10 mouse cellular contexts compared by ENCODE assay signal in the genomic region with DNA sequence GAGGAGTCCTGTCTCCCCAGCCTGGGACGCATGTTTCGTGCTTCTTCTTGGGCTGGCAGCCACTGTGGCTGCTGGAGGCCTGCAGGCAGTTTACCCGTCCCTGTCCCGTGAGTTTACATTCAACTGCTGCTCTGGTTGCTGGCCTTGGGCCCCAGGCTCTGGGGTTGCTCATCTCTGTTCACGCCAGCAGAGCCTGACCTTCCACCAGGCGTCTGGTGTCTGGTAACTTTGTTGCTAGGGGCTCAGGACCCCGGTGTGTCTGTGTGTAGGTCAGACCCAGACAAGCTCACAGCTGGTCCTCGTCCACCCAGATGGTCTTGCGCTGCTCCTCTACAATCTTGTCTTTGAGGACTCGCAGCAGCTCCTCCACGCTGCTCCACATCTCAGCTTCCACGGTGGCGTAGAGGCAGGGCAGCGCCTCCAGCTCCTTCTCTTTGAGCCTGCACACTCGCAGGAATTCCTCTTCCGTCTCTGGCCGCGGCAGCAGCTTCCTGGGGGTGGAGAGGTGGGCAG. TPM values are rescaled to one million over a fixed set of nuclear protein-coding genes. Genes with fewer than 3 reads are reported as not detected.
DNase-seq lines count a peak whose midpoint lies in the region; ATAC-seq and TF ChIP-seq lines count a peak whose summit lies in the region.
"Had no signal": no experiment of that assay in that cellular context is flagged by ENCODE, and none has a peak within 500 bp of the region (broad histone marks: within the 10 kb centered on the region; RNA-seq: fewer than 3 reads in every experiment).

No protein-coding gene starts in this region.

- H3K4me2 ChIP-seq in forebrain, embryonic 11.5 days (ENCODE audit: low read depth, low read length, severe bottlenecking): peak overlapping the region; percentile 8; the same call in 1 of the 2 replicates
- H3K4me2 ChIP-seq in forebrain, embryonic 15.5 days (replicated peaks): no peak overlapping the region
- H3K4me2 ChIP-seq in midbrain, embryonic 13.5 days (replicated peaks): 0 out of 2 replicates have a peak overlapping the region, but pooled peaks have one; percentile 15

- no peaks in the 10 kb centered on the region for H3K9me3 ChIP-seq in forebrain, embryonic 11.5 days (ENCODE audit: control insufficient read depth, low read length)
- no peaks in the 10 kb centered on the region for H3K9me3 ChIP-seq in forebrain, embryonic 15.5 days
- H3K9me3 ChIP-seq in midbrain, embryonic 13.5 days: no peaks in the 10 kb centered on the region

- H3K36me3 ChIP-seq in forebrain, embryonic 11.5 days (ENCODE audit: control insufficient read depth, insufficient read depth, low read length): no peaks in the 10 kb centered on the region
- no peaks in the 10 kb centered on the region for H3K36me3 ChIP-seq in forebrain, embryonic 15.5 days
- no peaks in the 10 kb centered on the region for H3K36me3 ChIP-seq in testis, adult 2 months (ENCODE audit: control insufficient read depth, insufficient read depth, low read length)
- no peaks in the 10 kb centered on the region for H3K36me3 ChIP-seq in midbrain, embryonic 13.5 days

- WGBS in forebrain, embryonic 11.5 days: 21% methylated on average over 18 of the region's 18 CpGs
- 24% methylated on average over 18 of the region's 18 CpGs for WGBS in forebrain, embryonic 15.5 days
- 24% methylated on average over 18 of the region's 18 CpGs for WGBS in midbrain, embryonic 13.5 days

- no peak for ATAC-seq in forebrain, embryonic 11.5 days (replicated peaks; ENCODE audit: low FRiP score)
- no peak for ATAC-seq in forebrain, embryonic 15.5 days (replicated peaks)
- ATAC-seq in midbrain, embryonic 13.5 days: no peak

- no peak for TF ChIP-seq POLR2A in testis, adult 2 months (IDR thresholded peaks at IDR 0.05; ENCODE audit: control insufficient read depth, low read depth, low read length)

- no peak overlapping the region for H3K9ac ChIP-seq in forebrain, embryonic 11.5 days (ENCODE audit: low read length)
- no peak overlapping the region for H3K9ac ChIP-seq in forebrain, embryonic 15.5 days (replicated peaks)
- no peak overlapping the region for H3K9ac ChIP-seq in midbrain, embryonic 13.5 days (replicated peaks)

- TF ChIP-seq CTCF in testis, adult 2 months (IDR thresholded peaks at IDR 0.05; ENCODE audit: control insufficient read depth, insufficient read depth, insufficient replicate concordance, low read depth, low read length): no peak

- H3K27ac ChIP-seq in forebrain, embryonic 11.5 days (ENCODE audit: low read depth, low read length): no peak overlapping the region
- no peak overlapping the region for H3K27ac ChIP-seq in forebrain, embryonic 15.5 days (replicated peaks)
- peak overlapping the region; percentile 15; the same call in 1 of the 2 replicates for H3K27ac ChIP-seq in testis, adult 2 months (ENCODE audit: control insufficient read depth, insufficient read depth, low read depth, low read length)
- no peak overlapping the region for H3K27ac ChIP-seq in midbrain, embryonic 13.5 days

- H3K4me3 ChIP-seq in forebrain, embryonic 11.5 days (ENCODE audit: low read depth, low read length): no peak overlapping the region
- H3K4me3 ChIP-seq in forebrain, embryonic 15.5 days: no peak overlapping the region
- H3K4me3 ChIP-seq in testis, adult 2 months (ENCODE audit: control insufficient read depth, low read depth, low read length): no peak overlapping the region
- no peak overlapping the region for H3K4me3 ChIP-seq in midbrain, embryonic 13.5 days (replicated peaks)
- H3K4me3 ChIP-seq: erythroblast, embryonic 14.5 days had no signal

- no peak for DNase-seq in forebrain, embryonic 11.5 days (ENCODE audit: low spot score)
- no peak for DNase-seq in testis, postnatal 10 days (ENCODE audit: low spot score)
- peak; percentile 19 to 30 for DNase-seq in left cerebral cortex, postnatal 36 days (ENCODE audit: low spot score in 2 of 2)
- DNase-seq in cerebellum, adult 11-12 months: no peak
- DNase-seq in layer of hippocampus, adult 9-11 months: no peak

- peaks cover 2% of the 10 kb centered on the region; the same call in 1 of the 2 replicates for H3K4me1 ChIP-seq in forebrain, embryonic 11.5 days (replicated peaks; ENCODE audit: control insufficient read depth, insufficient read depth, low read length)
- peaks cover 4% of the 10 kb centered on the region; the same call in 1 of the 2 replicates for H3K4me1 ChIP-seq in forebrain, embryonic 15.5 days
- H3K4me1 ChIP-seq in testis, adult 2 months (ENCODE audit: control insufficient read depth, insufficient read depth, low read length): peaks cover 29% of the 10 kb centered on the region
- H3K4me1 ChIP-seq in midbrain, embryonic 13.5 days (replicated peaks): peaks cover 13% of the 10 kb centered on the region

- intact Hi-C loops in left cerebral cortex, postnatal 36 days (cut with DNase I): loop anchor here (5.0 kb wide), 3 partner anchors 89 to 1444 kb away; no protein-coding TSS in a partner anchor

- no peaks in the 10 kb centered on the region for H3K27me3 ChIP-seq in forebrain, embryonic 11.5 days (ENCODE audit: control insufficient read depth, insufficient read depth, low read length)
- H3K27me3 ChIP-seq in forebrain, embryonic 15.5 days: no peaks in the 10 kb centered on the region
- H3K27me3 ChIP-seq in testis, adult 2 months (ENCODE audit: control insufficient read depth, insufficient read depth, low read length): no peaks in the 10 kb centered on the region
- H3K27me3 ChIP-seq in midbrain, embryonic 13.5 days: no peaks in the 10 kb centered on the region; the same call in 1 of the 2 replicates
- H3K27me3 ChIP-seq: CH12.LX had no signal

RNA-seq across cellular contexts. Expression of a gene that starts 42.9 kb away (rescaled TPM):
- polyA plus RNA-seq in forebrain, embryonic 11.5 days (2014; fragmentation: Nextera tagmentation; extraction: Ambion mirVana): 49.7 and 58.9 TPM in 2 replicates
- 26.3 and 65.4 TPM in 2 replicates for polyA plus RNA-seq in forebrain, embryonic 15.5 days (2015; fragmentation: Nextera tagmentation; extraction: Ambion mirVana)
- polyA plus RNA-seq in testis, adult 2 months (2012; rRNA removed): 36.2 and 37.4 TPM in 2 replicates
- 10 to 100 TPM; 67.4 to 86.6 TPM for total RNA-seq in left cerebral cortex, postnatal 36 days (2021)
- 12.0 and 12.1 TPM in 2 replicates for polyA plus RNA-seq in midbrain, embryonic 13.5 days (2015; fragmentation: Nextera tagmentation; extraction: Ambion mirVana)

Comparison
In these comparisons a context has a peak if more than half of its experiments do, and no peak if none do; other contexts are left out.
1. DNase-seq: peak in left cerebral cortex, postnatal 36 days (2 of 2); none in forebrain, embryonic 11.5 days (single experiment), testis, postnatal 10 days (single experiment), cerebellum, adult 11-12 months (single experiment) and layer of hippocampus, adult 9-11 months (single experiment).